Mouse (Mus musculus) spleen, adult 12 weeks (tissue): Measurements from ENCODE around the gene Ifnar2.

Experiments
- DNase-seq: peaks from one replicate; pipeline ENCODE4 v3.0.0; 2022; ENCODE audit warnings: low spot score

Gene Ifnar2

DNA sequence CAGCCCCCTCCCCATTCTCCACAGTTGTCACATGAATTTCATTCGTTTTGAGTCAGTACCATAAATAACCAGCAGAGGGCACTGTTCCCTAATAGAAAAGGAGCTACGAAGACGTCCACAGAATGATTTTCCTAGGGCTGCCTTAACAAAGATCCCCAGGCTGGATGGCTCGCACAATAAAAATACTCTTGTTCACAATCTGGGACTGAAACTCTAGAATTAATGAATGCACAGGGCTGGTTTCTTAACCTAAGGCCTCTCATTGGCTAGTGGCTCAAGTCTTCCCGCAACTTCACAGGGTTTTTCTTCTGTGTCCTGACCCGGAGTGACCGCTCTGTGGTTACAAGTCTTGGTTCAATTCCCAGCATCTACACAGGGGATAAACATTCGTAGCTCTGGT is 14.0 kb upstream of the Ifnar2 start:
- no peak for DNase-seq

DNA sequence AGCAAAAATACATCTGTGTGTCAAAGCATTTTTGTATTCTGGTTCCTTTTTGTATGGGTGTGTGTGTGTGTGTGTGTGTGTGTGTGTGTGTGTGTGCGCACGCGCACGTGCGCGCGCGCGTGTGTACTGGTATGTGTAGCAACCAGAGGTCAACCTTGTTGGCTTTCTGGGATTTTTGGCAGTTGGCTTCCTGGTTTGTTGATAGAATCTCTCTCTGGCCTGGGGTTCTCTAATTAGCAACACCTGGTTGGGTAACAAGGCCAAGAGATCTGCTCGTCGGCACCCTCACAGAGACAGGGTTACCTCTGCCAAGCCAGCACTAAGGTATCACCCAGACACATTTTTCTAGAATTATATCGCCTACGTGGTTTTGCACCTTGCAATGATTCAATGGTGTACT is 13.1 kb upstream of the Ifnar2 start:
- DNase-seq = no peak

DNA sequence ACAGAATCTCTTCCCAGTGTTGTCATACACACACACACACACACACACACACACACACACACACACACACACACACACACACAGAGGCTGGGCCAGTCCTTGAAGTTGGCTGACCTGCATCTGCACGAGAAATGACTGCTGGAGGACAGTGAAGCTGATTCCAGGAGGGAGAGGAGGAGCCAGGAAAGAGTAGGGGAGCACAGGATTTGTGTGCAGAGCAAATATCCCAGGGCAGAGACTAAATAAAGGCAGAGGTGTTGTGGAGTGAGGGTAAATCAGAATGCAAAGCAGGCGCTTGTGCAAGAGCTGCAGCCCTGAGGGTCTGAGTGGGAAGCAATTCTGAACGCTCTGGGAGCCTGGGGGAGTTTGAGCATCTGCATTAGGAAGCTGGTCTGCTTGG is 12.4 kb upstream of the Ifnar2 start:
- no peak for DNase-seq

DNA sequence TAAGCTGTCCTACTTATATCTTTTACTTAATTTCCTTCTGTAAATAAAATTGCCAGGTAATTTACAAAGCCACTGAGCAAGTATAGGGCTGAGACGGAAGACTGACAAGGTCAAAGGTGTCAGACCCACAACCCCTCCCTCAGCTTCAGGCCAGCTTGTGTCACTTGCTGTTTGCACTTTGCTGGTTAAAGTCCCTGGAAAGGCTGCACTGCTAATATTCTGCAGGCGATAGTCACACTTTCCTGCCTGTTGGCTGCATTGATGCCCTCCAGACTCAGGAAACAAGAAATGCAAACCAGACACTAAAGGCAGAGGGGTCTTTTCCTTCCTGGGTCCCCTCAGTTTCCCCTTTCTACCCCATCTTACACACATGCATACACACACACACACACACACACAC is 10.6 kb upstream of the Ifnar2 start:
- no peak for DNase-seq

GRCm38 (mm10) chr16:91362616-91363272 is 9.8 kb upstream of the Ifnar2 start:
- no peak for DNase-seq

DNA sequence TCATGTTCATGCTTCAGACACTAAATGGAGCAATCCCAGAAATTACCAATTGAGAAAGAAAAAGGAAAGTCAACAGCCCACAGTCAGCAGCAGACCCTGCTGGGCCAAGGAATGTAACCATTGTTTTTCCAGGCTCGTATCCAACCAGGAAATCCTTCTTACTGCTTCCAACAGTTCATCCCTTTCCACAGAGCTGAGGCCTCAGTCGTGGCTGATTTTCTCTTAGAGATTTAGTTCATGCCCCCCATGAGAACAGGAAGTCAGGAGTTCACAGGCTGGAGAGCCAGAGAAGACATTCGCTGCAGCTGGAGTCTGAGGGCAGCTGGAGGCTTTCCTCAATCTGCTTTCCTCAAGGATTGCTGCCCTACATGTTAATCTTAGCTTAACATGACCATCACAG is 9.1 kb upstream of the Ifnar2 start:
- DNase-seq = no peak

DNA sequence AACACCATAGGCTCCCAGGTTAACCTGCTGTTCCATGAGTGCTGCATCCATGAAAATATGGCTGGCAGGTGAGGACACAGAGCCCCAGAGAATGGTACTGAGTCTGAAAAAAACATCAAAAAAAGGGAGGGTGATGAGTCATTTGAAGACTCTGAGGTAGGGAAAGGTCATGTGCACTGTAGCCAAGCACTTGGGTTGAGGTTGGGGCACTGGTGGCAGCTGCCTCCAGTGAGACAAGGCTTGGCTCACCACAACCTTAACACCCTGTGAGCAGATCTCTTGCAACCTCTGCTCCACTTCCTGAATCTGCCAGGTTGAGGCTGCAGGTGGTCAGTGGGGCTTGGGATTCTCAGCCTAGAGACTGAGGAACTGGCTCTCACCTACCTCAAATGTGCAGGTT is 6.0 kb upstream of the Ifnar2 start:
- DNase-seq = no peak

- DNase-seq = no peak
Observed at GRCm38 (mm10) chr16:91367066-91367465, 5.5 kb upstream of the Ifnar2 start.

DNA sequence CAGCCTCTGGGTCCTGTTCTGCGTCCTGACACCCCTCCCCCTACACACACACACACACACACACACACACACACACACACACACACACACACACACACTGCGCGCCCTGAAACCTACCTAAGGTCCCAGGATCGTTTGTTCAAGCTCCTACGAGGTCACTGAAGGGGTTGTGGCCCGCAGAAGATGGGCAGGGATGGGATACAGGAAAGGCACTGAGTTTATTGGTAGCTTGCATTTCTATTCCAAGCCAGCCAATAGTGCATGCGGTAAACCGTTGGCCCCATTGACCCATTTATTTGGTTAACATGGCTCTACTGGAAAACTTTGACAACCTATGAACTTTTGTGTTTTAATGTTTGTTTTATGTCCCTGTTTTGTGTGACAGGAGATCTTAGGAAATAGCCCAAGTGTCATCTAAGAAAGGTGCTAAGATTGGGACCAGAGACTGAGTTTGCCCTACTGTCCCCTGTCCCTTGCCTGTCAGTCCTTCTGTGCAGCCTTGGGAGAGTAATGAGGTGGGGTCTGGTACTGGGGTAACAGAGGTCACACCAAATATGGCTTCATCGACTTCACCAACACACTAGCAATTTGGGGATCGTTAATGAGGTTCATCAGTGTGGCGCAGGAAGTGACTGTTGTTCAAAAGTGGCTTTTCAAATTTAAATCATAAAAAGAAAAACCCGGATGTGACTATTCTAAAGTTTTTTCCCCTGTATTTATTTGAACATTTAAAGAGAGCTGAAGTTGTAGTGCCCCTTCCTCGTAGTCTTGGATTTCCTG is 1.1 kb downstream of the Ifnar2 start:
- no peak for DNase-seq

GRCm38 (mm10) chr16:91374253-91374634 is 1.7 kb downstream of the Ifnar2 start:
- no peak for DNase-seq

GRCm38 (mm10) chr16:91376701-91377100 is 4.1 kb downstream of the Ifnar2 start:
- DNase-seq = no peak

DNA sequence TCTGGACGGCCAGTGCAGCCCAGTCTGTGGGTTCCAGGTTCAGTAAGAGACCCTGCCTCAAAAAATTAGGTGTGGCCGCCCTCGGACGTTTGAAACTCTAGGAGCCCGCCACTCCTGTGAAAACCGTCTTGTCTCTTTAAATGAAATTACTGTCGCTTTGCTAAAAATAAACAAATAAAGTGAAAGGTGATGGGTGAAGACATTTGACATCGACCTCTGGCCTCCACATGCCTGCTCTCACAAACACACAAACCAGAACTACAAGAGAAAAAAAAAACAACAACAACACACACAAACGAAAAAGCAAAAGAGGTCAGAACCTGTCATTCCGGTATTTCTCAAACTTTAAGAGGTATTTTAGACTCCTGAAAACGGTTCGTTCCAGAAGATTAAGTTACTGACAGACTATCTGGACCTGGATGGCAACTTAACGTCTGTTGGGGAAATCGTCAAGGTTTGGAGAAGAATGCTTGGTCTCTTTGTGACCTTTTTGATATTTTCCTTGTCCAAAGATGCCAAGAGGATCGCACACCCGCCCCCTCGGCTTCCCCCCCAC is 5.9 kb downstream of the Ifnar2 start:
- no peak for DNase-seq

DNA sequence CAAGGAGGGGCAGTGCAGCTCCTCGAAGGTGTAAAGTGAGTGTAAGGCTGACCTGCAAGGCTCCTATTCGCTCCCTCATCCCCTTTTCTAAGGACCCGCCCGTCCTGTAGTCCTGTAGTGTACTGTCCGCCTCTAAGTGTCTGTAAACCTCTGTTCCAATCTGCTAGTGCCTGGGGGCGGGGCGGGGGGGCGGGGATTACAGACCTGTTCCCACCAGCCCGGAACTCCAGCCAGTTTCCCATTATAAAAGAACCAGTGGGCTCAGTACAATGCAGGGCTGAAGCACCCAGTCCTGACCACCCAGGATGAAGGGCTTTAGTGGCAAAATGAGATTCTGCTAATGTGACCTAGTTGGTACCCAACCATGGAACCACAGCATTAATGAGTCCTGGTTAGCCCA is 6.4 kb downstream of the Ifnar2 start:
- no peak for DNase-seq

DNA sequence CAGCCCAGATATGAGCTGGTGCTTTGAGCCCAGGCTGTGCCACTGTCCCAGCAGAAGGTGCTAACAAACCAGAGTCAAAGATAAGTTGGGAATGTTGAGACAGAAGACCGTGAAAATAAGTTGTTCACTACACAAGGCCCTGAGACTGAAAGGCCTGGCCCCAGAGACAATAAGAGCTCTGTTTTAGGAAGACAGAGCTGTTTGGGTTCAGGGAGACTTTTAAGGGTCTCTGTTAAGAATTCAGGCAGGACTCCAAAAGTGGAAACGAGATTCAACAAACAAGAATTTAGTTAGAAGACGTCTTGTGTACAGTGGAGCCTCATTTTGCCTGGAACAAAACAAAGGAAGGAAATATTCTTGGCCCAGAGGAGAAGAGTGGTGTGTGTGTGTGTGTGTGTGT is 6.8 kb downstream of the Ifnar2 start:
- DNase-seq = no peak

GRCm38 (mm10) chr16:91380151-91380550 is 7.6 kb downstream of the Ifnar2 start:
- DNase-seq = no peak

GRCm38 (mm10) chr16:91381606-91382005 is 9.0 kb downstream of the Ifnar2 start:
- DNase-seq = no peak

DNA sequence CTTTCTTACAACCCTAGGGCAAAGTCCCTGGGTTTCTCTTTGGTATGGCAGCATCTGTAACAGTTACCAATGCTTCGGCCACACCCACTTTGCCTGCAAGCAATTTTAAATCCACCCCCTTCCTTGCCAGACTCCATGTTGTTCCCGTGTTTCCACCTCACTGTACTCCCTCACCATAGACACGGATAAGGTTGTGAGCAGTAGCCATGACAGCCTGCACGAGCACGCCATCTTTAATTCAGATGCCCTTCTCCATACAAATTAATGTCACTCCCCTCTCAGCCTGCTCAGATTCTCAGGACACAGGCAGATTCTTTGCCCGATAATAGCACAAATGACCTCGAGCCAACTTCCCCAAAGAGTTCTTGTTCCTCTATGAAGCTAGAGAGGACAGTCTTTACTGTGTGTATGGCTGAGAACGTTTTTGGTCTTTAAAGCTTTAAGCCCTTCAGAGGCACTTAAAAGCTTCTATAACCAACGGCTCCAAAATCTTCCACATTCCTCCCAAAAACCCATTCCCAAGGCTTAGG is 9.7 kb downstream of the Ifnar2 start:
- no peak for DNase-seq

DNA sequence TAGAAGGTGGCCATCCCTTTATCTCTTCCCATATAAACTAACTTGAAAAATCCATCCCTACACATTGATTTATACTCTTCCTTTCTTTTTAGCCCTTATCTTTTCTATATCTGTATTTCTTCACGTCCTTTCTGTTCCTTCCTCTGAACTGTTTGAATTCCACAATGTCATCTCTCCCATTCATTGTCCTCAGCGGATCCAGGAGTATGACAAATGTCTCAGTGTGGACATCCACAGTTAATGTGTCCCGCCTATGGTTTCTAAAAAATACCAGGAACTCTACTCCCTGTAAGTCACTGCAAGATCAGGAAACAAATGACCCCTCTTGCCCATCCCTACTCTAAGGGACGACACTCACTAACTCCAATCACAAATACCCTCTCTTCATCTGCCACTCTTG is 11.6 kb downstream of the Ifnar2 start:
- no peak for DNase-seq

- no peak for DNase-seq
Observed at GRCm38 (mm10) chr16:91385621-91386020, 13.0 kb downstream of the Ifnar2 start.

- DNase-seq = no peak
Observed at GRCm38 (mm10) chr16:91386419-91387120, 14.0 kb downstream of the Ifnar2 start.

DNA sequence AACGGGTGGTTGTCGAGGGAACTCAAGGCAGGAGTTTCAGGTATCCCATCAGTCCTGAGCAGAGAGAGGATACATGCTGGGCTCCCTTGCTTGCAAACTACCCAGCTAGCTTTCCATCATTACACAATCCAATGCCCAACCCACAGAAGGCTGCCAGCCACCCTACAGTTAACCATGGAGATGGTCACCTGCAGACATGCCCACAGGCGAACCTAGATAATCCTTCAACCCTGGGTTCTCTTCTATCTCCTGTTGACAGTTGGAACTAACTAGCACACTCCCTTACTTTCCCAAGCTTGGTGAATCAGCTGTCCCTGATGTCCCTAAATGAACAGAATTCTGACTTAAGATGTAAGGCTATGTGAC is 14.5 kb downstream of the Ifnar2 start:
- no peak for DNase-seq

DNA sequence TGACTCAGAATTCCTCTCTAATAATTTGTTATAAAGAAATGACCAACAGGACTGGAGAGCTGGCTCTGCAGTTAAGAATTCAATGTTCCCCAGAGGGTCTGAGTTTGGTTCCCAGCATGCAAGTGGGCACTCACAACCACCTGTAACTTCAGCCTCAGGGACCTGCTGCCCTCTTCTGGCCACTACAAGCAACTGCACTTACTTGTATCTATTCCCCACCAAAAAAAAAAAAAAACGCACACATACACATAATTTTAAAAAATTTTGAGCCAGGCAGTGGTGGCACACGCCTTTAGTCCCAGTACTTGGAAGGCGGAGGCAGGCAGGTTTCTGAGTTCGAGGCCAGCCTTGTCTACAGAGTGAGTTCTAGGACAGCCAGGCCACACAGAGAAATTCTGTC is 17.5 kb downstream of the Ifnar2 start:
- no peak for DNase-seq

DNA sequence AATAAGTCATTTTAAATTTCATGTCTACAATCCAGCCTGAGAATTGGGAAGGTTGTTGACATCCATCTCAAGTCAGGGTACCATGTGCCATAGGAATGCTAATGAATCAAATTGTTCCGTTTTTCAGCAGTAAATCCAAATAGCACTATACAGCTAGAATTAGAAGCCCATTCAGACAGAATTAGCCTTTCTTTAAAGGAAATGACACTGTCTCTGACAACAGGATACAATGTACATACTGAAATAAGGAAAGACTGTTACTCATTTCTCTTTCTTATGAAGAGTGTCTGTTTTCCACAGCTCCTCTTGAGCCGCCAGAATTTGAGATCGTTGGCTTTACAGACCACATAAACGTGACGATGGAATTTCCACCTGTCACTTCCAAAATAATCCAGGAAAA is 18.8 kb downstream of the Ifnar2 start, which contains the start of gene Gm21970:
Gene Gm21970, plus strand, starts transcription at position 301 of the 400 bp plus-strand sequence.
- no peak for DNase-seq
